Mouse (Mus musculus): ENCODE data around the gene Sh2d7.

GRCm38 (mm10) chr9:54560831-54561601 lies 22.2 kb downstream of the Sh2d7 start:
- TF ChIP-seq CTCF (IDR thresholded peaks at IDR 0.05; ENCODE audit: extremely low read depth, insufficient read depth, insufficient read length, insufficient replicate concordance): no peak
- TF ChIP-seq POLR2A (IDR thresholded peaks at IDR 0.05; ENCODE audit: low read depth, low read length): no peak
